Mouse (Mus musculus) T-helper 2 cell (primary cell): ENCODE data around the gene Iah1.

Experiments used
- in situ Hi-C: fragments of 300-600 bp; cut with MboI, MseI; formaldehyde crosslinking; loops from one replicate; pipeline ENCODE4 v1.15.1; 2025; ENCODE audit warnings: high pct_unique_total_duplicates

Iah1 gene

GRCm38 (mm10) chr12:21364624-21365435 is 48.6 kb downstream of the Iah1 start:
- in situ Hi-C loops: no loop called here

- in situ Hi-C loops: no loop called here
Measured at GRCm38 (mm10) chr12:21368376-21369086, 52.3 kb downstream of the Iah1 start.

GRCm38 (mm10) chr12:21369087-21369410 is 52.9 kb downstream of the Iah1 start:
- in situ Hi-C loops: no loop called here

GRCm38 (mm10) chr12:21370035-21370611 is 53.9 kb downstream of the Iah1 start:
- in situ Hi-C loops: loop anchor here (5.0 kb wide), 1 partner anchor 53 kb away; the partner anchor contains the start of gene Iah1

GRCm38 (mm10) chr12:21373100-21373819 is 57.1 kb downstream of the Iah1 start, which contains the start of gene Adam17:
Gene Adam17, minus strand, starts transcription at chr12:21373632.
- in situ Hi-C loops: loop anchor here (5.0 kb wide), 1 partner anchor 56 kb away; the partner anchor contains the start of gene Iah1
